Mouse (Mus musculus) liver, embryonic 13.5 days (tissue): ENCODE measurements around the gene Rac2. TPM values are rescaled to one million over a fixed set of nuclear protein-coding genes. Genes with fewer than 3 reads are reported as not detected.

Source experiments
- ATAC-seq: fragments of 200-750 bp; cut with Nextera tagmentation; 2 replicates; pipeline ENCODE4 v1.8.0; 2017; ENCODE audit warnings: low read depth, mild to moderate bottlenecking, moderate number of reproducible peaks, moderate library complexity
- DNase-seq: peaks from one replicate; pipeline ENCODE4 v3.0.0; 2022
- H3K27ac ChIP-seq: fragments of 300-500 bp; sonication (generic); 2 replicates; pipeline ENCODE4 v1.5.1; 2015; ENCODE audit warnings: moderate library complexity, mild to moderate bottlenecking, inconsistent platforms
- H3K27me3 ChIP-seq: fragments of 300-500 bp; sonication (generic); 2 replicates; pipeline ENCODE4 v1.6.1; 2015; ENCODE audit warnings: mild to moderate bottlenecking, inconsistent platforms
- H3K36me3 ChIP-seq: fragments of 300-500 bp; sonication (generic); 2 replicates; pipeline ENCODE4 v1.6.1; 2015; ENCODE audit warnings: mild to moderate bottlenecking, inconsistent platforms
- H3K4me1 ChIP-seq: fragments of 300-500 bp; sonication (generic); replicated peaks from 2 replicates; pipeline ENCODE4 v1.6.1; 2015; ENCODE audit warnings: inconsistent platforms
- H3K4me2 ChIP-seq: fragments of 300-500 bp; sonication (generic); 2 replicates; pipeline ENCODE4 v1.6.1; 2015; ENCODE audit warnings: inconsistent platforms, mild to moderate bottlenecking, moderate library complexity
- H3K4me3 ChIP-seq: fragments of 300-500 bp; sonication (generic); replicated peaks from 2 replicates; pipeline ENCODE4 v1.5.1; 2015; ENCODE audit warnings: mild to moderate bottlenecking, inconsistent platforms
- H3K9ac ChIP-seq: fragments of 300-500 bp; sonication (generic); 2 replicates; pipeline ENCODE4 v1.6.1; 2015; ENCODE audit warnings: mild to moderate bottlenecking, inconsistent platforms
- H3K9me3 ChIP-seq: fragments of 300-500 bp; sonication (generic); replicated peaks from 2 replicates; pipeline ENCODE4 v1.6.1; 2016; ENCODE audit warnings: inconsistent platforms
- WGBS: fragments of 180-500 bp; shearing (Covaris S2); methylation state at CpG from one replicate; pipeline ENCODE4 v1.1.7; 2015; ENCODE audit not compliant: insufficient replicate concordance; 5-methylcytosine and 5-hydroxymethylcytosine counted together
- polyA plus RNA-seq: library from polyadenylated mRNA; unstranded; fragments of >200 nt; fragmentation: Nextera tagmentation; extraction: Ambion mirVana; gene quantifications from 2 replicates; pipeline ENCODE4 v1.2.1, GENCODE M21; 2015

Gene Rac2
- polyA plus RNA-seq, 1 experiment from 2014 or later = 81.2 TPM

DNA sequence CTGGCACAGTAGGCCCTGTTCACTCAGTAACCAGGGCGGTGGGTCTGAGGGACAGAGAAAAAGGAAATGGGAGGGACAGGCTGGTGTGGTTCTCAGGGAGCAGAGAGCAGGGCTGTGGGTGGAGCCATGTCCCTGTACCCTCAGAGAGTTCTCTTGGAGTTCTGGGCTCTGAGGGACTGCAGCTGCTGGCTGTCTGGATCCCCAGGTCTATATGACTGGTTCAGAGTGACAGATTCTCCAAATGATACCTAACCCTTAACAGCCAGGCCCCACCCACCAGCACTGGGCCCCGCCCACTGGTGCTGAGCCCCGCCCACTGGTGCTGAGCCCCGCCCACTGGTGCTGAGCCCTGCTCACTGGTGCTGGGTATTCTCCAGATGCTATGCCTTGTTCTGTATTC is 25.1 kb upstream of the Rac2 start:
- peak; percentile 37 for ATAC-seq
- Histone ChIP-seq H3K4me2 (peak overlapping the region; percentile 29), H3K36me3 (no peaks in the 10 kb centered on the region), H3K4me1 (peaks cover 10% of the 10 kb centered on the region; the same call in 1 of the 2 replicates), H3K9ac (0 out of 2 replicates have a peak overlapping the region, but pooled peaks have one; percentile 50), H3K27ac (peak overlapping the region; percentile 67), H3K27me3 (no peaks in the 10 kb centered on the region), H3K4me3 (peak overlapping the region; percentile 37), H3K9me3 (no peaks in the 10 kb centered on the region)
- 7% methylated on average over 4 of the region's 4 CpGs for WGBS
- DNase-seq = peak; percentile 53

DNA sequence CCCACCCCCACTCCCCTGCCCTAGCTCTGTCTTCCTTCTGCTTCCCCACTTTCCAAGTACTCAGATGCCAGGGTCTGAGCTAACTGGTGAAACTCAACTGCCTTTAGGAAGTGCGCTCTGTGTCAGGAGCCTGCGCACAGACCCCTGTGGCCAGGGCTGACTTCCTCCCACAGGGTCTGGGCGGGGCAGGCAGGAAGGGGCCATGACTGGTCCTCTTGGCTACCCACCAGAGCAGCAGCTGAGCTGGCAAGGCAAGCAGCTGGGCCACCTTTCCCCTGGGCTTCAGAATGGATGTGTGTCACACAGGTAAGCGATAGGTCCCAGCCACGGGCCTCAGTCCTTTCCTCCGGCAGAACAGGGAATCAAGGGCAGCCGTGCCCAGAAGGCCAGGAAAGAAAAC is 24.3 kb upstream of the Rac2 start, which contains the start of gene Cyth4:
Cyth4 (plus strand) TSS at position 134 of the 400 bp plus-strand sequence.
- peaks cover 10% of the 10 kb centered on the region; the same call in 1 of the 2 replicates for H3K4me1 ChIP-seq
- H3K4me3 ChIP-seq = peak within 1 kb of the TSS; percentile 37
- no peaks in the 10 kb centered on the region for H3K36me3 ChIP-seq
- peak within 1 kb of the TSS; percentile 67 for H3K27ac ChIP-seq
- DNase-seq (peak; percentile 18), ATAC-seq (peak; percentile 37; the same call in 1 of the 2 replicates)
- no peaks in the 10 kb centered on the region for H3K9me3 ChIP-seq
- H3K4me2 ChIP-seq = peak within 1 kb of the TSS; percentile 29
- 11% methylated on average over 7 of the region's 7 CpGs for WGBS
- H3K9ac ChIP-seq = peak within 1 kb of the TSS; percentile 50; the same call in 1 of the 2 replicates
- no peaks in the 10 kb centered on the region for H3K27me3 ChIP-seq

DNA sequence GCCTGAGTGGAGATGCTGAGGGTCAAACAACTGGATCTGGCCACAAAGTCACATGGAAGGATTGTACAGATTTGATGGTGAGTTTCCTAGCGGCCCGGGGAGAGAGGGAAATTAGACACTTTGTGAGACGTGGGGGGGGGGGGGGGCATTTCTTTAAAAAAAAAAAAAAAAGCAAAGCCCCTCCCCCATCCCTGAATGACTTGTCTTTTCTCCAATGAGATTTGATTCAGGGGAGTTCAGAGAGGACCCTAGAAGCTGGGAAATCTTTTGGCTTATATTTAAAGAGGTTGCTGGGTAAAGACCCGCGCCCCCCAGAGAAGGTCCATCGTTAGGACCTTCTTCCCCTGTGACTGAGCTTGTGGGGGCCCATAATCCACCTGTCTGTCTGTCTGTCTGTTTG is 23.9 kb upstream of the Rac2 start:
- H3K4me1 ChIP-seq = peaks cover 10% of the 10 kb centered on the region; the same call in 1 of the 2 replicates
- no peak overlapping the region for H3K9ac ChIP-seq
- no peaks in the 10 kb centered on the region for H3K36me3 ChIP-seq
- no peaks in the 10 kb centered on the region for H3K9me3 ChIP-seq
- 28% methylated on average over 6 of the region's 6 CpGs for WGBS
- DNase-seq (no peak), ATAC-seq (no peak)
- H3K27ac ChIP-seq = no peak overlapping the region
- H3K4me2 ChIP-seq = no peak overlapping the region
- no peak overlapping the region for H3K4me3 ChIP-seq
- H3K27me3 ChIP-seq = no peaks in the 10 kb centered on the region

DNA sequence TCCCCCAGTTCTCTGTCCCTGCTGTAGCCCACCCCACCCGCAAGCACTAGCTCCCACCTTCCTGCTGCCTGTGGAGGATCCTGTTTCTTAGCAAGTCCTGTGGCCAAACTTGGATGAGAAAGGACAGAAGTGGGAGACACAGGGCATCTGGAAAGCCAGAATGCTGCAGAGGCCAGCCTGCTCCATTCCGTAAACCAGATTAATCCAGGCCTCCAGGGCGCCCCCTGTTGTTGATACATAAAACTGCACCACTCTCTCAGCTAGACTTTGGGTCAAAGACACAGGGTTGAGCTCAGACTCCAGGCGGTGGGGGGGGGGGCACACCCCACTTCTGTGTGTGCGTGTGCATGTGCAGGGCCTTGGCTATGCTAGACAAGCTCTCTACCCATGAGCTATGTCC is 22.9 kb upstream of the Rac2 start:
- peaks cover 10% of the 10 kb centered on the region; the same call in 1 of the 2 replicates for H3K4me1 ChIP-seq
- H3K4me2 ChIP-seq = no peak overlapping the region
- H3K27ac ChIP-seq = no peak overlapping the region
- H3K4me3 ChIP-seq = no peak overlapping the region
- no peak overlapping the region for H3K9ac ChIP-seq
- no peaks in the 10 kb centered on the region for H3K9me3 ChIP-seq
- no peaks in the 10 kb centered on the region for H3K27me3 ChIP-seq
- DNase-seq = no peak
- H3K36me3 ChIP-seq = no peaks in the 10 kb centered on the region
- 59% methylated on average over 5 of the region's 5 CpGs for WGBS
- ATAC-seq = no peak

DNA sequence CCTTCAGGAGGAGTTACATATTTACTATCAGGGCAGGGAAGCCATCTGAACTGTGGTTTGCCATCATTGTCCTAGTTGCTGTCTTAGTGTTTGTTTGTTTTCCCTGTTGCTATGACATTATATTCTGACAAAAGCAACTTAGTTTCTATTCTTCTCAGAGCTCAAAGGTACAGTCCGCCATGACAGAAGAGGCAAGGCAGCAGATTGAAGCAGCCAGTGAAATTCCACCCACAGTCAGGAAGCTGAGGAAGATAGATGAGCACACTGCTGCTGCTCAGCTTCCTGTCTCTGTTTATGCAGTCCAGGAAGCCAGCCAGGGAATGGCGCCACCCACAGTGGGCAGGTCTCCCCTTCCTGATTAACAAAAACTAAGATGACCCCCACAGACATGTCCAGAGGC is 22.2 kb upstream of the Rac2 start:
- Histone ChIP-seq H3K9ac (no peak overlapping the region), H3K4me2 (no peak overlapping the region), H3K27ac (no peak overlapping the region), H3K36me3 (no peaks in the 10 kb centered on the region), H3K4me1 (peaks cover 10% of the 10 kb centered on the region; the same call in 1 of the 2 replicates), H3K4me3 (no peak overlapping the region), H3K9me3 (no peaks in the 10 kb centered on the region), H3K27me3 (no peaks in the 10 kb centered on the region)
- DNase-seq (no peak), ATAC-seq (no peak)
- WGBS = 60% methylated on average over 2 of the region's 2 CpGs

DNA sequence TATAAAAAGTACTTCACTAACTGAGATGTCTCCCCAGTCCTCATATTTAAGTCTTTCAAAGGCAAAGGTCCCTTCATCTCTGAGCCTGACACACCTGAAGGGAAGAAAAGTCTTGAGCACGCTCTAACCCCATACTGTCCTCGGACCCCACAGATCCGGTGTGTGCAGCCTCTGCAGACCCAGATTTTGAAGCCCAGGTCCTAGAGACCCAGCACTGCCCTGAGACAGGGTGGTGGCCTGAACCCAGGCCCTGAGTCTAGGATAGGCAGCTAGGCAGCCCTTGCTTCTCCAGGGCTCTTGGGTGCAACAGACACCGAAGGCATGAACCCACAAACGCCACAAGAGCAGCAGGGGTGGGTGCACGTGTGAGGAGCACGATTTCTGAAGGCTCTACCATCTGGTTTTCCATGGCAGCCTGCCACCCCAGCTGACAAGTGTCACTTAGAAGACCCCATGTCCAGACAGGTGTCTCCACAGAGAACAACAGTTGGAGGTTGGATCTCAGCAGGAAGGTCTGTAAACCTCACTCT is 21.4 kb upstream of the Rac2 start:
- WGBS = 63% methylated on average over 7 of the region's 7 CpGs

DNA sequence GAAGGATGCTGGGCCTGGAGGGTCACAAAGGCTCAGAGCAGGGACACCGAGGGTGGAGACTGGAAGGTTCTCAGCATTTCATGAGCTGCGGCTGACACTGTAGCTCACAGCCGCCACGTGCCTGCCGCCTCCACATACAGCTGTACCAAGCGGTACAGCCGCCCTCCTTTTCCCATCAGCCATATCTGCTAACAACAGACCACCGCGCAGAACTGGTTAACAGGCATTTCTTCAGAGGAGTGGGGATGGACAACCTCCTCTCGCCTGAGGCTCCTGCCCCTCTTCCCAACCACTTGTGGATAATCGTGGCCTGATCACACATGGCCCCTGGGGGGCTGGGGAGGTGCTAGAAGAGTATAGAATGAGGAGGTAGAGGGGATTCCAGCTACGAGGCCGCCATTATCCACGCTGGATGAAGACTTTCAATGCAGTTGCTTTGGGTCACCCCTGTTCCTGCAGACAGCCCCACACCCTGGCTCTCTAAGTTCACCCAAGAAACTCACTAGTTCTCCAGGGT is 19.9 kb upstream of the Rac2 start:
- WGBS = 66% methylated on average over 14 of the region's 14 CpGs
- H3K4me1 ChIP-seq = peaks cover 18% of the 10 kb centered on the region
- DNase-seq (no peak), ATAC-seq (no peak)
- H3K27ac ChIP-seq = no peak overlapping the region
- H3K9me3 ChIP-seq = no peaks in the 10 kb centered on the region
- no peaks in the 10 kb centered on the region for H3K36me3 ChIP-seq
- H3K4me3 ChIP-seq = no peak overlapping the region
- no peak overlapping the region for H3K4me2 ChIP-seq
- no peaks in the 10 kb centered on the region for H3K27me3 ChIP-seq
- no peak overlapping the region for H3K9ac ChIP-seq

More for the DNA sequence above, 21.4 kb upstream of the Rac2 start:
- H3K36me3 ChIP-seq = no peaks in the 10 kb centered on the region
- no peaks in the 10 kb centered on the region for H3K9me3 ChIP-seq
- H3K9ac ChIP-seq = no peak overlapping the region
- ATAC-seq (no peak), DNase-seq (no peak)
- H3K4me2 ChIP-seq = no peak overlapping the region
- no peak overlapping the region for H3K4me3 ChIP-seq
- no peak overlapping the region for H3K27ac ChIP-seq
- no peaks in the 10 kb centered on the region for H3K27me3 ChIP-seq
- H3K4me1 ChIP-seq = peaks cover 10% of the 10 kb centered on the region; the same call in 1 of the 2 replicates

DNA sequence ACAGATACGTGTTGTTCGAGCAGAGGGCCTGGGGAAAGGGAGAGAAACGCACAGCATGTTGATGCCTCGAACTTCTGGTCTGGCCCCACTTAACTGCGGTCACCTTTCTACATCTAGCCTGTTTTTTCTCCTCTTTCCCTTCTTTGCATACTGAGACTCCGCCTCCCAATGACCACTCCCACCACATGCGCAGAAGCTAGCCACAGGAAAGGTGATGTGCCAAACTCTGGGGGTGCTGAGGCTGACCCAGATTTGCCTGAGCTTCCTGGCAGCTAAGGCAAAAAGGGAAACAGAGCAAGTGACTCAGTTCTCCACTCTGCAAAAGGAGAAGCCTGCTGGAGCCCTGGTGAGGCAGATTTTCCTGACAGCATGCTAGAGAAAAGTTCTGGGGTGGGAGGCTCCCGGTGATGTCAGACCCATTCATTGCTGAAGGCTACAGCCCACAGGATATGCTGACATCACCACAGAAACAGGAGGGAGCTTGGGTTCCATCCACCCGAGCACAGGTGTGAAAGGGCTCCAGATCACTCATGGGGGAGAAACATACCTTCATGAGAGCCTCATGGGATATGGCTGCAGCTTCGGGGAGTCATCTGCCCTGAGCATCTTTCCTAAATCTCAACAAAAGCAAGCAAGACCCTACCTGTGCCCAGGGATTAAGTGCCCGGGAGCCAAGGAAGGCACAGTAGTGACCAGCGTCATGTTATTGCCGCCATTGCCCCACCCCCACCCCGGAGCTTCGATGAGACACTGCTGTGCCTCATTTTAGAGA is 19.3 kb upstream of the Rac2 start:
- Histone ChIP-seq H3K9ac (no peak overlapping the region), H3K4me1 (peaks cover 17% of the 10 kb centered on the region), H3K27ac (no peak overlapping the region), H3K27me3 (no peaks in the 10 kb centered on the region), H3K36me3 (no peaks in the 10 kb centered on the region), H3K4me2 (no peak overlapping the region), H3K4me3 (no peak overlapping the region), H3K9me3 (no peaks in the 10 kb centered on the region)
- no peak for ATAC-seq
- WGBS = 45% methylated on average over 15 of the region's 15 CpGs
- DNase-seq = no peak

DNA sequence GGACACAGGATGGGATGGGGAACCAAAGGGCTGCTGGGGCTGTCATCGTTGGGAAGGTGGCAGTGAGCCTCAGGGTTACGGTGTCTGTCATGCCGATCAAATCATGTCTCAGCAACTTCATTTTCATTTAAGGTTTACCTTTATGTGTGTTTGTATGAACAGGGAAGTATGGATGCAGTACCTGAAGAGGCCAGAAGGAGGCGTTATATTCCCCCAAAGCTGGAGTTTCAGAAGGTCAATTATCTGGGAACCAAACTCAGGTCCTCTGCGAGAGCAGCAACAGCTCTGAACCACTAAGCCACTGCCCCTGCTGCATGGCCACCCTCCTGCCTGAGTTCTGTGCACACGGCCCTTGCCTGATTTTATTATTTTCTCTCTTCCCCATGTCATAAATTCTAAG is 18.2 kb upstream of the Rac2 start:
- no peak for DNase-seq
- H3K4me3 ChIP-seq = no peak overlapping the region
- no peak for ATAC-seq
- no peak overlapping the region for H3K4me2 ChIP-seq
- H3K27me3 ChIP-seq = no peaks in the 10 kb centered on the region
- WGBS = 66% methylated on average over 6 of the region's 6 CpGs
- H3K9ac ChIP-seq = no peak overlapping the region
- H3K36me3 ChIP-seq = no peaks in the 10 kb centered on the region
- H3K9me3 ChIP-seq = no peaks in the 10 kb centered on the region
- no peak overlapping the region for H3K27ac ChIP-seq
- peaks cover 14% of the 10 kb centered on the region for H3K4me1 ChIP-seq

DNA sequence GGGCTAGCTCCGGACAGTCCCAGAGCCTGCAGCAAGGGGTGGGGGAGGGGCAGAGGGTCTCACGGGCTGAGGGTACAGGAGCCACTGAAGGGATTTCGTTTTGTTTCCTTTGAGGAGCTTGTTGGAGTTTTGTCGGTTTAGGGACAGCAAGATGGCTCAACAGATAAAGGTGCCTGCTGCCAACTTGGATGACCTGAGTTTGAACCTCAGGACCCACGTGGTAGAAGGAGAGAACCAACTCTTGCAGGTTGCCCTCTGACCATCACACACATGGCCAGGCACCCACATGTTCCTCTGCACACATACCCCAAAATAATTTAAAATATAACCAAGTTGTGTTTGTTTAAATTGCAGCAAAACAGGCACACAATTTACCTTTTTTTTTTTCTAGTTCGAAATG is 17.4 kb upstream of the Rac2 start:
- Histone ChIP-seq H3K27me3 (no peaks in the 10 kb centered on the region), H3K4me3 (no peak overlapping the region), H3K9ac (no peak overlapping the region), H3K36me3 (no peaks in the 10 kb centered on the region), H3K4me1 (peaks cover 14% of the 10 kb centered on the region), H3K4me2 (no peak overlapping the region), H3K27ac (no peak overlapping the region), H3K9me3 (no peaks in the 10 kb centered on the region)
- DNase-seq = no peak
- no peak for ATAC-seq
- 47% methylated on average over 6 of the region's 6 CpGs for WGBS

DNA sequence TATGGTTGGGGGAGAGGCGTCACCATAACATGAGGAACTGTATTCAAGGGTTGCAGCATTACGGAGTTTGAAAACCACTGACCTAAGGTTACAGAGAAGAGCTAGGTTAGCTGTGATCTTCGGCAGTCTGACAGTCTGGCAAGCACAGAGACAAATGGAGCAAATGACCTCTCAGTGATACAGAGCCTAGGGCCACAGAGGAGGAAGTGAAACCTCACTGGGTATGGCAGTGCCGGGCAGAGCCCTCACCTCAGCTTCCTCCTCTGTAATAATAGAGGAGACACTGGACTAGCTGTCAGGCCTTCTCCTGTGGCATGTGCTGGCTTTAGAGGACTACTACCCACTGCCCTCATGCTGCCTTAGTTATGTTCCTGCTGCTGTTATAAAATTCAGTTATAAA is 16.3 kb upstream of the Rac2 start:
- DNase-seq (no peak), ATAC-seq (0 out of 2 replicates have a peak, but pooled peaks have one; percentile 14)
- WGBS = 40% methylated on average over 4 of the region's 4 CpGs
- Histone ChIP-seq H3K4me1 (peaks cover 14% of the 10 kb centered on the region), H3K36me3 (no peaks in the 10 kb centered on the region), H3K27ac (no peak overlapping the region), H3K4me2 (no peak overlapping the region), H3K27me3 (no peaks in the 10 kb centered on the region), H3K9ac (no peak overlapping the region), H3K4me3 (no peak overlapping the region), H3K9me3 (no peaks in the 10 kb centered on the region)
